Mouse (Mus musculus) heart, embryonic 11.5 days (tissue): ENCODE measurements around the gene Golm1. TPM values are rescaled to one million over a fixed set of nuclear protein-coding genes. Genes with fewer than 3 reads are reported as not detected.
A peak's percentile ranks its signal among the peaks of the same experiment; 100 is the strongest.

ENCODE experiments used
- ATAC-seq: fragments of 200-750 bp; cut with Nextera tagmentation; replicated peaks from 2 replicates; pipeline ENCODE4 v1.8.0; 2017; ENCODE audit warnings: moderate library complexity; ENCODE audit not compliant: insufficient number of reproducible peaks, low FRiP score, low TSS enrichment
- H3K27ac ChIP-seq: fragments of 300-500 bp; sonication (generic); 2 replicates; pipeline ENCODE4 v1.5.1; 2014; ENCODE audit warnings: mild to moderate bottlenecking, low read depth, low read length
- H3K27me3 ChIP-seq: fragments of 300-500 bp; sonication (generic); 2 replicates; pipeline ENCODE4 v1.6.1; 2014; ENCODE audit warnings: mild to moderate bottlenecking, low read length, mixed read lengths; ENCODE audit not compliant: control insufficient read depth, insufficient read depth
- H3K36me3 ChIP-seq: fragments of 300-500 bp; sonication (generic); 2 replicates; pipeline ENCODE4 v1.6.1; 2014; ENCODE audit warnings: mild to moderate bottlenecking, low read length, moderate library complexity, mixed read lengths; ENCODE audit not compliant: control insufficient read depth, insufficient read depth
- H3K4me1 ChIP-seq: fragments of 300-500 bp; sonication (generic); 2 replicates; pipeline ENCODE4 v1.6.1; 2014; ENCODE audit warnings: low read length; ENCODE audit not compliant: control insufficient read depth, insufficient read depth
- H3K4me2 ChIP-seq: fragments of 300-500 bp; sonication (generic); 2 replicates; pipeline ENCODE4 v1.6.1; 2014; ENCODE audit warnings: mild to moderate bottlenecking, moderate library complexity
- H3K4me3 ChIP-seq: fragments of 300-500 bp; sonication (generic); 2 replicates; pipeline ENCODE4 v1.5.1; 2014; ENCODE audit warnings: low read depth, low read length
- H3K9ac ChIP-seq: fragments of 300-500 bp; sonication (generic); 2 replicates; pipeline ENCODE4 v1.6.1; 2014; ENCODE audit warnings: mild to moderate bottlenecking, low read depth, low read length, moderate library complexity
- H3K9me3 ChIP-seq: fragments of 300-500 bp; sonication (generic); replicated peaks from 2 replicates; pipeline ENCODE4 v1.6.1; 2016; ENCODE audit warnings: low read length; ENCODE audit not compliant: control insufficient read depth
- WGBS: fragments of 180-500 bp; shearing (Covaris S2); extraction: QIAGEN DNeasy Blood & Tissue Kit; methylation state at CpG from one replicate; pipeline ENCODE4 v1.1.7; 2014; ENCODE audit not compliant: insufficient replicate concordance; 5-methylcytosine and 5-hydroxymethylcytosine counted together
- polyA plus RNA-seq: library from polyadenylated mRNA; unstranded; fragments of >200 nt; fragmentation: Nextera tagmentation; extraction: Ambion mirVana; gene quantifications from 2 replicates; pipeline ENCODE4 v1.2.1, GENCODE M21; 2014

Gene Golm1
- polyA plus RNA-seq, 1 experiment from 2014 or later: 64.8 TPM

GRCm38 (mm10) chr13:59590691-59591090 lies 84.9 kb downstream of the Golm1 start:
- peaks cover 11% of the 10 kb centered on the region for H3K4me1 ChIP-seq
- H3K4me2 ChIP-seq: no peak overlapping the region
- ATAC-seq: no peak
- WGBS: 88% methylated on average over 4 of the region's 4 CpGs
- no peak overlapping the region for H3K27ac ChIP-seq
- no peak overlapping the region for H3K4me3 ChIP-seq
- H3K36me3 ChIP-seq: peaks cover 14% of the 10 kb centered on the region
- H3K9me3 ChIP-seq: no peaks in the 10 kb centered on the region
- no peaks in the 10 kb centered on the region for H3K27me3 ChIP-seq
- H3K9ac ChIP-seq: no peak overlapping the region

DNA sequence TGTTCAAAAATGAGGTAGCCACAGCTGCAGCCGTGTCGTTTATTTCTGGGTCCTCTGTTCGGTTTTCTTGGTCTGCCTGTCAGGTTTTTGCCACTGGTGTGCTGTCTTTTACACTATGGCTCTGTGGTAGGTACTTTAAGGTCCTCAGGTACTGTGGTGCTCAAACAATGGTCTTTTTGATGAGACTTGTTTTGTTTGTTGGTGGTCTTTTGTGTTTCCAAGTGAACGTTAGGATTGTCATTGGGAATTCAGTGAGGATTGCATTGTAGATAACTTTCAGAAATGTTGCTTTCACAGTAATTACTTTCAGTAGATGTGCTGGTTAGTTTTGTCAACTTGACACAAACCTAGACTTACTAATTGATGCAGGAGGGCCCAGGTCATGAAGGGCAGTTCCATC lies 85.9 kb downstream of the Golm1 start:
- 83% methylated on average over 4 of the region's 4 CpGs for whole genome bisulfite sequencing
- ATAC-seq: no peak

GRCm38 (mm10) chr13:59587201-59587600 lies 88.4 kb downstream of the Golm1 start:
- H3K27me3 ChIP-seq: no peaks in the 10 kb centered on the region
- WGBS: 95% methylated on average over 2 of the region's 2 CpGs
- peaks cover 11% of the 10 kb centered on the region for H3K4me1 ChIP-seq
- no peak overlapping the region for H3K27ac ChIP-seq
- no peak overlapping the region for H3K4me3 ChIP-seq
- H3K9ac ChIP-seq: 0 out of 2 replicates have a peak overlapping the region, but pooled peaks have one; percentile 35
- no peak for ATAC-seq
- H3K4me2 ChIP-seq: peak overlapping the region; percentile 78
- no peaks in the 10 kb centered on the region for H3K9me3 ChIP-seq
- peaks cover 2% of the 10 kb centered on the region; the same call in 1 of the 2 replicates for H3K36me3 ChIP-seq

More for the DNA sequence above, 85.9 kb downstream of the Golm1 start:
- H3K4me2 ChIP-seq: no peak overlapping the region
- no peaks in the 10 kb centered on the region for H3K27me3 ChIP-seq
- H3K4me1 ChIP-seq: peaks cover 11% of the 10 kb centered on the region
- H3K4me3 ChIP-seq: no peak overlapping the region
- no peaks in the 10 kb centered on the region for H3K9me3 ChIP-seq
- no peak overlapping the region for H3K9ac ChIP-seq
- peaks cover 14% of the 10 kb centered on the region for H3K36me3 ChIP-seq
- H3K27ac ChIP-seq: no peak overlapping the region

DNA sequence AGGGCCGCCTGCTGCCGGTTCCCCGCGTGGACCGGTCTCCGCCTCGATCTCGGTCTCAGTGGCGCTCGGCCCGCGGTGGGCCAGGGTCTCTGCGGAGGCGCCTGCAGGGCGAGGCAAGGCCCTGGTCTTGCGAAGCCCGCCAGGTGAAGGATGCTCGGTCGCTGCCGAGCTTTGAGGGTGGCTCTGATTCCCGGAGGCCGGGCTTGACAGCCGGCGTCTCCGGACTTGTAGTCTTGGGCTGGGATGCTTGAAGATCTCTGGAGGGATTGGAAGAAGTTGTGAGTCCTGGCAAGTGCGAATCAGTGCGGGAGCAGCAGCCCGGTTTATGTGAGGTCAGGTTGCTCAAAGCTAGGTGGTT lies 90.0 kb downstream of the Golm1 start:
- no peaks in the 10 kb centered on the region for H3K36me3 ChIP-seq
- WGBS: 0% methylated on average over 28 of the region's 28 CpGs
- H3K27me3 ChIP-seq: no peaks in the 10 kb centered on the region
- no peaks in the 10 kb centered on the region for H3K9me3 ChIP-seq
- H3K9ac ChIP-seq: peak overlapping the region; percentile 89
- peak overlapping the region; percentile 46; the same call in 1 of the 2 replicates for H3K27ac ChIP-seq
- ATAC-seq: no peak
- peaks cover 11% of the 10 kb centered on the region for H3K4me1 ChIP-seq
- H3K4me3 ChIP-seq: peak overlapping the region; percentile 69
- peak overlapping the region; percentile 78 for H3K4me2 ChIP-seq

DNA sequence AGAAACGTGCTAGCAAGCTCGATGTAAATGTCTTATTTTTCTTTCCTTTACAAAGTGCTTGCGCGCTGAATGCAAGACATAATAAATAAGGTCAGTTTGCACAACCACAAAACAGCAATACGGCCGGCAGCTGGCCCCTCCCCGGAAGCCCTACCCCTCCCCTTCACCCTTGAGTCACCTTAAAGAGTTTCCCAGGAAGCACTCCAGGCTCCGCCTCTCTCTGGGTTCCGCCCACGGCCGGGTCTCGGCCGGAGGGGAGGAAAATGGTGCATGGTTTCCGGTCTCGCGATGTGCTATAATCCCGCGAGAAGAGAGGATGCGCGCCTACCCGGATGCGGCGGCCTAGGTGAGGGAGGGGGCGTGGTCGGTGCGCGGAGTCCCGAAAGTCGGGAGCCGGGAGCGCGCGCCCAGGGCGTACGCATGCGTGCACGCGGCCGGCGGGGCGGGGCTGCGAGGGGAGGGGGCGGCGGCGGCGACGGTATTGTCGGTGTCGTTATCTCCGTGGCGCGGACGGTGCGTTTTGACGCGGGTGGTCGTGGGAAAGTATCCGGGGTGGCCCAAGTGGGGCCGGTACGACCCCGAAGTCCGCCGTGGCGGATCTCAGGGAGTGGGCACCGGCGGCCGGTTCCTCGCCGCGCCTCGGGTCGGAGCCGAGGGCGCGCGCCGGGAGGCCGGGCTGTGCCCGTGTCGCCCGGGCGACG lies 90.5 kb downstream of the Golm1 start, which contains the start of the genes Agtpbp1 and Naa35:
Agtpbp1 (minus strand) TSS at position 281 of the 701 bp plus-strand sequence.
Naa35 (plus strand) TSS at position 313 of the 701 bp plus-strand sequence.
- WGBS: under 1% methylated on average over 71 of the region's 83 CpGs
- peak within 1 kb of the TSS; percentile 48 for H3K27ac ChIP-seq
- H3K4me3 ChIP-seq: peak within 1 kb of the TSS; percentile 69
- ATAC-seq: peak; percentile 96
- peaks cover 11% of the 10 kb centered on the region for H3K4me1 ChIP-seq
- H3K4me2 ChIP-seq: peak within 1 kb of the TSS; percentile 88
- H3K27me3 ChIP-seq: no peaks in the 10 kb centered on the region
- H3K9ac ChIP-seq: peak within 1 kb of the TSS; percentile 89
- no peaks in the 10 kb centered on the region for H3K36me3 ChIP-seq
- no peaks in the 10 kb centered on the region for H3K9me3 ChIP-seq

Other genes with a start within 250 kb of the Golm1 start
- 13.7 and 14.7 TPM in 2 replicates for gene Agtpbp1, start 90.6 kb downstream of the Golm1 start, polyA plus RNA-seq
- 67.0 and 68.4 TPM in 2 replicates for gene Naa35, start 90.6 kb downstream of the Golm1 start, polyA plus RNA-seq
- not detected in 2 replicates for gene 4921517D22Rik, start 18.3 kb upstream of the Golm1 start, polyA plus RNA-seq
- gene Spata31d1a, start 34.5 kb upstream of the Golm1 start, polyA plus RNA-seq: not detected in 2 replicates
- gene Spata31d1b, start 36.5 kb upstream of the Golm1 start, polyA plus RNA-seq: not detected in 2 replicates
- not detected in 2 replicates for gene Spata31d1d, start 55.9 kb upstream of the Golm1 start, polyA plus RNA-seq
- gene 1700014D04Rik, start 70.9 kb upstream of the Golm1 start, polyA plus RNA-seq: not detected in 2 replicates
- 168 and 171 TPM in 2 replicates for gene Isca1, start 94.0 kb upstream of the Golm1 start, polyA plus RNA-seq
- gene Gm49354, start 106.4 kb upstream of the Golm1 start, polyA plus RNA-seq: not detected in 2 replicates
- gene Tut7, start 147.3 kb upstream of the Golm1 start, polyA plus RNA-seq: 40.1 and 45.1 TPM in 2 replicates